Comparison of ENCODE assay signal across 8 mouse cellular contexts in the genomic region with DNA sequence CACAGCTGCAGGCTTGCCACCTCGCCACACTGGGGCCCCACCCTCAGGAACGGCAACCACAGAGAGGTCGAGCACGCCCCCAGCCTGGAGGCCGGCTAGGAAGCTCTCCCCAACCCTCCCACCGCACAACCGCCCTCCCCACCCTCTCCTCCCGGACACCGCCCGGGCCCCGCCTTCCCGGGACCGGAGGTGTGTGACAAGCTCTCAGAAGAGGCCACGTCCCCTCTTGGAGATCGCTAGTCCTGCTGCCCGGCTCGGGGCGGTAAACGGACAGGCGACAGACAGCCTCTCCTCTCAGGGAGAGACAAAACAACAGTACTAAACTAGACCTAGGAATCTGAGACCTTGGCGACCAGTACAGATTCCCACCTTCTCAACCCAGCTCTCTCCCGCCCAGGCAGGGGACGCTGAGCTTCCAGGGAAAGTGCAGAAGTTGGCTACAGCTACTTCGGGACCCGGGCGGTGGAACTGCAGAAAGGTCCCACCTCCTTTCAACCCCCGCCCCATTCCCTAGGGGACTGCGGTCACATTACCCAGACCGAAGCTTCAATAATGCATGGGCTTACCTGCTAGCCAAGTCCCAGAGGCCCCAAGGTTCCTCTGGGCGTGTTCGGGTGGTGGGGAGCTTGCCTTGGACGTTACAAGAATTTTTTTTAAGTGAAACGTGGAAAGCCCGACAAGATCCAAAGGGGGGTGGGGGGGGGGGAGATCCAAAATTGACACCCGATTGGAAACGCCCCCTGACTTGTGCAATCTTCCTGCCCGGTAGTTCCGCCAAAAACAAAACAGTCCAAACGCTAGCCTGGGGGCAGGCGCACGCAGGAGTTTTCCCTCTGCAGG. TPM values are rescaled to one million over a fixed set of nuclear protein-coding genes. Genes with fewer than 3 reads are reported as not detected.
A peak's percentile ranks its signal among the peaks of the same experiment; 100 is the strongest.
DNase-seq lines count a peak whose midpoint lies in the region; ATAC-seq and TF ChIP-seq lines count a peak whose summit lies in the region.

No protein-coding gene starts in this region.

- H3K9me3 ChIP-seq in hindbrain, embryonic 15.5 days = no peaks in the 10 kb centered on the region
- no peaks in the 10 kb centered on the region for H3K9me3 ChIP-seq in liver, embryonic 12.5 days (replicated peaks)

- no peaks in the 10 kb centered on the region for H3K36me3 ChIP-seq in hindbrain, embryonic 15.5 days
- H3K36me3 ChIP-seq in liver, embryonic 12.5 days = no peaks in the 10 kb centered on the region
- H3K36me3 ChIP-seq in myocyte (ENCODE audit: control insufficient read depth, insufficient read depth) = no peaks in the 10 kb centered on the region

- no peak; the same call in 1 of the 2 replicates for TF ChIP-seq CTCF in left cerebral cortex, adult 2 months (IDR thresholded peaks at IDR 0.05)
- TF ChIP-seq CTCF in gastrocnemius, adult 2 months (IDR thresholded peaks at IDR 0.05) = no peak

- H3K4me2 ChIP-seq in hindbrain, embryonic 15.5 days = peak overlapping the region; percentile 88
- H3K4me2 ChIP-seq in liver, embryonic 12.5 days = peak overlapping the region; percentile 89
- H3K4me2 ChIP-seq in myocyte (ENCODE audit: low read depth) = peak overlapping the region; percentile 69

- peak overlapping the region; percentile 78 for H3K27ac ChIP-seq in left cerebral cortex, adult 2 months
- H3K27ac ChIP-seq in gastrocnemius, adult 2 months = peak overlapping the region; percentile 95
- peak overlapping the region; percentile 66 for H3K27ac ChIP-seq in hindbrain, embryonic 15.5 days (replicated peaks)
- H3K27ac ChIP-seq in liver, embryonic 12.5 days = peak overlapping the region; percentile 83

- peak; percentile 64 for TF ChIP-seq POLR2A in myocyte (IDR thresholded peaks at IDR 0.05; ENCODE audit: insufficient read length, low read depth)

- peak overlapping the region; percentile 62 for H3ac ChIP-seq in myocyte (ENCODE audit: control insufficient read depth, insufficient read length)

- under 1% methylated on average over 40 of the region's 41 CpGs for WGBS in hindbrain, embryonic 15.5 days
- WGBS in liver, embryonic 12.5 days (ENCODE audit: insufficient replicate concordance) = under 1% methylated on average over 40 of the region's 41 CpGs

- H3K4me1 ChIP-seq in hindbrain, embryonic 15.5 days (replicated peaks) = peaks cover 17% of the 10 kb centered on the region
- H3K4me1 ChIP-seq in liver, embryonic 12.5 days = peaks cover 28% of the 10 kb centered on the region

- intact Hi-C loops in left cerebral cortex, adult 2 months (cut with DNase I) = loop anchor here (2.0 to 5.0 kb wide), 4 partner anchors 42 to 176 kb away; no protein-coding TSS in a partner anchor
- intact Hi-C loops in left cerebral cortex, postnatal 36 days (cut with DNase I) = loop anchor here (5.0 kb wide), 2 partner anchors 44 to 71 kb away; no protein-coding TSS in a partner anchor
- intact Hi-C loops in gastrocnemius, adult 2 months (cut with DNase I) = loop anchor here (1.0 to 5.0 kb wide), 3 partner anchors 53 to 176 kb away; no protein-coding TSS in a partner anchor

- H3K27me3 ChIP-seq in hindbrain, embryonic 15.5 days = no peaks in the 10 kb centered on the region
- no peaks in the 10 kb centered on the region; the same call in 1 of the 2 replicates for H3K27me3 ChIP-seq in liver, embryonic 12.5 days (replicated peaks)
- H3K27me3 ChIP-seq in myocyte (ENCODE audit: control insufficient read depth, insufficient read depth, insufficient read length) = no peaks in the 10 kb centered on the region

- peak overlapping the region; percentile 57 for H3K4me3 ChIP-seq in left cerebral cortex, adult 2 months
- H3K4me3 ChIP-seq in gastrocnemius, adult 2 months = peak overlapping the region; percentile 96
- peak overlapping the region; percentile 64 for H3K4me3 ChIP-seq in hindbrain, embryonic 15.5 days
- H3K4me3 ChIP-seq in liver, embryonic 12.5 days = peak overlapping the region; percentile 74
- peak overlapping the region; percentile 76 for H3K4me3 ChIP-seq in myocyte

- DNase-seq in left cerebral cortex, adult 2 months (ENCODE audit: extremely low spot score in 1 of 2, low spot score in 2 of 2) = peak; percentile 24 to 26
- DNase-seq in left cerebral cortex, postnatal 36 days (ENCODE audit: low spot score in 2 of 2) = no peak
- DNase-seq in cerebellum, adult 9-11 months = peak; percentile 76
- DNase-seq in gastrocnemius, adult 2 months = peak; percentile 83
- DNase-seq in testis, postnatal 10 days (ENCODE audit: low spot score) = peak; percentile 83

- H3K9ac ChIP-seq in hindbrain, embryonic 15.5 days = peak overlapping the region; percentile 73
- peak overlapping the region; percentile 75 for H3K9ac ChIP-seq in liver, embryonic 12.5 days

- ATAC-seq in hindbrain, embryonic 15.5 days (ENCODE audit: low FRiP score, low read depth) = peak; percentile 74
- ATAC-seq in liver, embryonic 12.5 days = peak; percentile 86

- peaks cover 46% of the 10 kb centered on the region for H3K79me2 ChIP-seq in myocyte (ENCODE audit: control insufficient read depth, insufficient read depth)

TF ChIP-seq in myocyte, 11 proteins besides CTCF, POLR2A, EP300 and RAD21:
- TF ChIP-seq USF1 (IDR thresholded peaks at IDR 0.05; ENCODE audit: low read depth) (no peak), SRF (IDR thresholded peaks at IDR 0.05; ENCODE audit: control insufficient read depth, insufficient read length, low read depth) (no peak), REST (IDR thresholded peaks at IDR 0.05; ENCODE audit: insufficient read depth, insufficient read length) (no peak), MYOG (IDR thresholded peaks at IDR 0.05; ENCODE audit: control insufficient read depth in 1 of 3, insufficient read depth in 1 of 3, insufficient read length in 2 of 3, low read depth in 2 of 3) (peak in 1 of 3 experiments; percentile 91), MYOD1 (IDR thresholded peaks at IDR 0.05; ENCODE audit: control insufficient read depth in 1 of 3, insufficient read length in 2 of 3, low read depth in 2 of 3) (peak in 2 of 3 experiments; percentile 34 to 89), POLR2AphosphoS2 (IDR thresholded peaks at IDR 0.05; ENCODE audit: insufficient read length, low read depth) (peak; percentile 62), CEBPB (IDR thresholded peaks at IDR 0.05; ENCODE audit: insufficient read depth, poor library complexity, severe bottlenecking) (peak; percentile 94)
TF ChIP-seq in myocyte: peak in this region for 4.

RNA-seq across cellular contexts. Expression of a gene that starts 0.8 kb away (rescaled TPM):
- 10 to 100 TPM; 65.4 to 69.3 TPM for total RNA-seq in left cerebral cortex, adult 2 months (2021)
- 10 to 100 TPM; 61.6 to 61.7 TPM for total RNA-seq in left cerebral cortex, postnatal 36 days (2021)
- 10 to 100 TPM; 20.1 to 28.1 TPM for total RNA-seq in gastrocnemius, adult 2 months (2021)
- polyA plus RNA-seq in hindbrain, embryonic 15.5 days (2015; fragmentation: Nextera tagmentation; extraction: Ambion mirVana) = 25.6 and 30.2 TPM in 2 replicates
- 14.9 and 15.3 TPM in 2 replicates for polyA plus RNA-seq in liver, embryonic 12.5 days (2016; fragmentation: Nextera tagmentation; extraction: Ambion mirVana)
- 13.9 TPM for polyA plus RNA-seq in myocyte (2012; fragmentation: generic; extraction: Trizol)

Comparison
In these comparisons a context has a peak if more than half of its experiments do, and no peak if none do; other contexts are left out.
1. DNase-seq: peak in left cerebral cortex, adult 2 months (2 of 2), cerebellum, adult 9-11 months (single experiment), gastrocnemius, adult 2 months (single experiment) and testis, postnatal 10 days (single experiment); none in left cerebral cortex, postnatal 36 days (0 of 2).
2. Peak in every context shown above with its lines, with median percentiles within 50 percentile points of each other: H3K27ac ChIP-seq, H3K4me3 ChIP-seq and H3K4me2 ChIP-seq.